Comparison of ENCODE assay signal across 15 mouse cellular contexts in the genomic region with DNA sequence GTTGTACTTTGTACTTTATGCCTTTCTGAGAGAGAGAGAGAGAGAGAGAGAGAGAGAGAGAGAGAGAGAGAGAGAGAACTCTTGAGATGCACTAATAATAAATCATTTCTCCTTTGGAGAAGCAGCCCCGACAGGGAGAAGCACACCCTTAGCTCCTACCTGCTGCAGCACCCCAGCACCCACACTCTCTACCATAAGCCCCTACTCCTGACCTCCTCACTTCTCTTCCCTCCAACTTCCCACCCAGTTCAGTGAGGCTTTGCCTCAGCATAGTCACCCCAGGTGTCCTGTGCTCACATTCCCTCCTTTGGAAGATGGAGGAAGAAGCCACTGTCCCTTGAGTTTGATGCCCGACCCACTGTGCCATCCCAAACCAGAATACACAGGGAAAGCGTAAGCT.
"Had no signal": no experiment of that assay in that cellular context is flagged by ENCODE, and none has a peak within 500 bp of the region (broad histone marks: within the 10 kb centered on the region; RNA-seq: fewer than 3 reads in every experiment).

No protein-coding gene starts in this region.

- DNase-seq: retina, postnatal 1 day; right cerebral cortex, adult 18-20 months; right cerebral cortex, postnatal 14 days; right cerebral cortex, postnatal 25 days; right cerebral cortex, postnatal 4 days; spleen, adult 18-20 months; thymus, adult 18-20 months; thymus, adult 2 months; thymus, postnatal 14 days; thymus, postnatal 25 days; thymus, postnatal 36 days; thymus, postnatal 4 days had no signal

- H3K27ac ChIP-seq: neural tube, embryonic 15.5 days; stomach, embryonic 15.5 days; stomach, postnatal 0 days had no signal

- H3K9ac ChIP-seq: neural tube, embryonic 15.5 days; stomach, embryonic 15.5 days had no signal

- H3K4me2 ChIP-seq: neural tube, embryonic 15.5 days; stomach, embryonic 15.5 days had no signal

- H3K4me1 ChIP-seq: neural tube, embryonic 15.5 days; stomach, embryonic 15.5 days had no signal

- H3K9me3 ChIP-seq: neural tube, embryonic 15.5 days; stomach, embryonic 15.5 days had no signal

- H3K27me3 ChIP-seq: neural tube, embryonic 15.5 days; stomach, embryonic 15.5 days had no signal

- H3K4me3 ChIP-seq: neural tube, embryonic 15.5 days; stomach, embryonic 15.5 days had no signal
